Mouse (Mus musculus) forebrain, embryonic 14.5 days (tissue): Measurements from ENCODE around the gene Cs. TPM values are rescaled to one million over a fixed set of nuclear protein-coding genes. Genes with fewer than 3 reads are reported as not detected.
A peak's percentile ranks its signal among the peaks of the same experiment; 100 is the strongest.
"Not testable (repeated sequence)": the region's sequence is repeated elsewhere in the genome, so short reads cannot be mapped to it uniquely, and the experiment has no call there.

Experiments used
- ATAC-seq: fragments of 200-750 bp; cut with Nextera tagmentation; 2 replicates; pipeline ENCODE4 v1.8.0; 2017; ENCODE audit warnings: mild to moderate bottlenecking, moderate library complexity
- DNase-seq: peaks from one replicate; pipeline ENCODE4 v3.0.0-alpha.2; 2015; ENCODE audit warnings: low spot score
- H3K27ac ChIP-seq: fragments of 300-500 bp; sonication (generic); 2 replicates; pipeline ENCODE4 v1.5.1; 2014; ENCODE audit warnings: low read depth, mild to moderate bottlenecking, control low read depth, low read length, moderate library complexity
- H3K27me3 ChIP-seq: fragments of 300-500 bp; sonication (generic); replicated peaks from 2 replicates; pipeline ENCODE4 v1.6.1; 2014; ENCODE audit warnings: low read length, control low read depth, mixed read lengths; ENCODE audit not compliant: control insufficient read depth, insufficient read depth
- H3K36me3 ChIP-seq: fragments of 300-500 bp; sonication (generic); 2 replicates; pipeline ENCODE4 v1.6.1; 2014; ENCODE audit warnings: low read length, control low read depth; ENCODE audit not compliant: control insufficient read depth, insufficient read depth
- H3K4me1 ChIP-seq: fragments of 300-500 bp; sonication (generic); 2 replicates; pipeline ENCODE4 v1.6.1; 2014; ENCODE audit warnings: antibody characterized with exemption, low read length, control low read depth; ENCODE audit not compliant: control insufficient read depth, insufficient read depth
- H3K4me2 ChIP-seq: fragments of 300-500 bp; sonication (generic); 2 replicates; pipeline ENCODE4 v1.6.1; 2014; ENCODE audit warnings: mild to moderate bottlenecking, control low read depth, low read length
- H3K4me3 ChIP-seq: fragments of 300-500 bp; sonication (generic); 2 replicates; pipeline ENCODE4 v1.5.1; 2014; ENCODE audit warnings: low read depth, low read length, control low read depth
- H3K9ac ChIP-seq: fragments of 300-500 bp; sonication (generic); 2 replicates; pipeline ENCODE4 v1.6.1; 2014; ENCODE audit warnings: mild to moderate bottlenecking, low read length, control low read depth, moderate library complexity
- H3K9me3 ChIP-seq: fragments of 300-500 bp; sonication (generic); replicated peaks from 2 replicates; pipeline ENCODE4 v1.6.1; 2016; ENCODE audit warnings: low read length, control low read depth, mixed read lengths; ENCODE audit not compliant: control insufficient read depth
- WGBS: fragments of 180-500 bp; shearing (Covaris S2); extraction: QIAGEN DNeasy Blood & Tissue Kit; methylation state at CpG from one replicate; pipeline ENCODE4 v1.1.7; 2014; 5-methylcytosine and 5-hydroxymethylcytosine counted together
- polyA plus RNA-seq: library from polyadenylated mRNA; unstranded; fragments of >200 nt; fragmentation: Nextera tagmentation; extraction: Ambion mirVana; gene quantifications from 2 replicates; pipeline ENCODE4 v1.2.1, GENCODE M21; 2014

The Cs gene
- 234 and 243 TPM in 2 replicates for polyA plus RNA-seq

DNA sequence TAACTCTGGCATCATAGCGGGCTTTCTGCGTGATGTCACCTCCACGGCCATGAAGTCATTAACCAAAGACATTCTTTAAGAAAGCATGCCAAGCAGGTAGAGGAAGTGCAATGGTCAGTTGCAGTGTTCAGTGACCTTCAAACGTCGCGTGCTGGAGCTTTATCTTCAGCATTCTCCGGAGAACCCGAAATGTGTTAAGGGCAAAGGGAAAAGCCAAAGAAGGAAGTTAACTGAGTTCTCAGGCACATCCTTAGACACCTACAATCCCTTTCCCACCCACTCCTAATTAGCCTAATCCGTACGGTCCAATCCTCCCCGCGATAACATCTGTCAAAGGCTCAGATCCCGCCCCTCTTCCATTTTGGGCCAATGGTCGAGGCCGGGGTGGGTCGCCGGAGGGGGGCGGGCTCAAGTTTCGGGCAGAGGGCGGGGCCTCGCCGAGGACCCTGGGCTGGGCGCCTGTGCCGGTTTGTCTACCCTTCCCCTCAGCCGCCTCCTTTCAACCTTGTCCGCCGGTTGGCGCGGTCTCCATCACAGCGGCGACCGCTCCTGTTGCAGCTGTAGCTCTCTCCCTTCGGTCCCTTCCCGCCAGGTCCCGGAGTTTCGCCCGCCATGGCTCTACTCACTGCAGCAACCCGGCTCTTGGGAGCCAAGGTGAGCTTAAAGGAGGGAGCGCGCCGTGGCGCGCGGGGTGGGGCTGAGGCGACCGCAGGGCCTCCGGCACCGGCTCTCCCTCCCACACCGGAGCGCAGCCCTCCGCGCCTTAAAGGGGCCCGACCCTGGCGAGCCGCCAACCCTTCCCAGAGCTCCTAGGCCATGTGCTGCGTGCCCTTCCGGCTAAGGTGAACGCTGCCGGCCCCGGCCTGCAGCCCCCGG is at the start of gene Cs:
Gene Cs (plus strand): TSS at position 429 of the 876 bp plus-strand sequence.
- H3K4me2 ChIP-seq: peak within 1 kb of the TSS; percentile 84
- H3K36me3 ChIP-seq: peaks cover 5% of the 10 kb centered on the region
- H3K27ac ChIP-seq: peak within 1 kb of the TSS; percentile 84
- no peaks in the 10 kb centered on the region for H3K27me3 ChIP-seq
- peak within 1 kb of the TSS; percentile 91 for H3K9ac ChIP-seq
- H3K4me3 ChIP-seq: peak within 1 kb of the TSS; percentile 61
- no peaks in the 10 kb centered on the region for H3K9me3 ChIP-seq
- DNase-seq: peak; percentile 99
- WGBS: under 1% methylated on average over 60 of the region's 61 CpGs
- peak; percentile 98 for ATAC-seq
- H3K4me1 ChIP-seq: peaks cover 10% of the 10 kb centered on the region

DNA sequence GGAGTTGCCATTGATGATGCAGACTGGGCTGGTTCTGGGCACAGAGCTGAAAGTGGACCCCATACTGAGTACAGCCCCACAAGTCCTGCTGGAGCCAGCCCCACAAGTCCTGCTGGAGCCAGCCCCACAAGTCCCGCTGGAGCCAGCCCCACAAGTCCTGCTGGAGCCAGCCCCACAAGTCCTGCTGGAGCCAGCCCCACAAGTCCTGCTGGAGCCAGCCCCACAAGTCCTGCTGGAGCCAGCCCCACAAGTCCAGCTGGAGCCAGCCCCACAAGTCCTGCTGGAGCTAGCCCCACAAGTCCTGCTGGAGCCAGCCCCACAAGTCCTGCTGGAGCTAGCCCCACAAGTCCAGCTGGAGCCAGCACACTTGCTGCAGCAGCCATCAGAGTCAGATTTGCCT is 46.9 kb upstream of the Cs start:
- H3K27ac ChIP-seq, H3K27me3 ChIP-seq, DNase-seq, H3K9ac ChIP-seq, H3K4me2 ChIP-seq, H3K4me3 ChIP-seq, H3K9me3 ChIP-seq, ATAC-seq, H3K4me1 ChIP-seq: not testable (repeated sequence)
- peaks cover 36% of the 10 kb centered on the region for H3K36me3 ChIP-seq
- 89% methylated on average over 1 of the region's 1 CpGs for WGBS

DNA sequence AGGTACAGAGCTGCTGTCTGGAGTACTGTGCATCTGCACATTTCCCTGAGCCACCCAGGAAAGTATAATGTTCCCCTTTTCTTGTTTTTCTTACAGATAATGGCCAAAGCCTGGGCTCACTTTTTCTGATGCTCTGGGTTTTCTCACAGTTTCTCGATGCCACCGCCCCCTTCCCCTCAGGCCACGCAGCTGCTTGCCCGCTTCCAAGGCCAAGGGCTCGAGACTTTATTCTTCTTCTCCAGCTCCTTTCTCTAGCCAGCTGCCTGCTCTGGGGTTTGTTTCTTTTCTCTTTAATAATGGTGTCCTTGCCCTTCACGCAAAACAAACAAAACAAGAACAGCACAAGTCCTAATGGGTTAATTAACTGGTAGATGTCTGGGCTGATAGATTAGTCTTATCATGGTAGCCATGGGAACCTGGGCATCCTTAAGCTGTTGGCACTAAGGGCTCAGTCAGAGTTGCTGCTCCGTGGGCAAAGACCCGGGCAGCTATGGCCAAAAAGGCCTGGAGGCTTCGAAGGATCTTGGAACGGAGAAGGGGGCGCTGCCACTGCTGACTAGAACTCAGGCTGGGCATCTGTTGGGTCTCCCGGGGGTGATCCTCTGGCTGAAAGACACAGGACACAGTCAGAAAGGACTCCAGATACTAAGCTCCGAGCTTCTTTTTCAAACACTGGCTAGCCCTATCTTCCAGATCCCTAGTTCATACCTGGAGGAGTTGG is 41.0 kb upstream of the Cs start:
- 51% methylated on average over 13 of the region's 13 CpGs for WGBS
- no peak overlapping the region for H3K4me2 ChIP-seq
- H3K27me3 ChIP-seq: no peaks in the 10 kb centered on the region
- H3K9me3 ChIP-seq: no peaks in the 10 kb centered on the region
- H3K4me3 ChIP-seq: no peak overlapping the region
- H3K36me3 ChIP-seq: peaks cover 16% of the 10 kb centered on the region
- no peak for ATAC-seq
- H3K9ac ChIP-seq: no peak overlapping the region
- DNase-seq: peak; percentile 20
- H3K4me1 ChIP-seq: peaks cover 5% of the 10 kb centered on the region
- H3K27ac ChIP-seq: no peak overlapping the region

DNA sequence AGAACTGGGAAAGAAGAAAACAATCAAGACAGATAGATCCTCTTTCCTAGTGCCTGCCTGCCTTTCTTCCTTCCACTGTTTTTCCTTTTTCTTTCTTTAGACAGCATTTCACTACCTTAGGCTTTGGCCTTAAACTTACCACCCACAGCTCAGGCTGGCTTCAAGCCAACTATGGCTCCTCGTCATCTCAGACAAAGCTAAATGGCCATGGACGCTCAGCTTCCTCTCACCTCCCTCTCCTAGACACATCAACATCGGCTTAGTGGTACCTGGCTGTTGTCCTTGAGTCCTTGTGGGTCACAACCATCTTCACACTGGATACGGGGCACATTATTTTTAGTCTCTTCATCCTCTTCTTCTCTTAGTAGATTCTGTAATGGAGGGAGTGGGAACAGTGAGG is 40.3 kb upstream of the Cs start:
- no peak overlapping the region for H3K27ac ChIP-seq
- H3K27me3 ChIP-seq: no peaks in the 10 kb centered on the region
- peaks cover 9% of the 10 kb centered on the region for H3K36me3 ChIP-seq
- H3K4me3 ChIP-seq: no peak overlapping the region
- ATAC-seq (no peak), DNase-seq (no peak)
- no peak overlapping the region for H3K9ac ChIP-seq
- H3K9me3 ChIP-seq: no peaks in the 10 kb centered on the region
- WGBS: 65% methylated on average over 4 of the region's 4 CpGs
- H3K4me1 ChIP-seq: peaks cover 7% of the 10 kb centered on the region
- H3K4me2 ChIP-seq: no peak overlapping the region

DNA sequence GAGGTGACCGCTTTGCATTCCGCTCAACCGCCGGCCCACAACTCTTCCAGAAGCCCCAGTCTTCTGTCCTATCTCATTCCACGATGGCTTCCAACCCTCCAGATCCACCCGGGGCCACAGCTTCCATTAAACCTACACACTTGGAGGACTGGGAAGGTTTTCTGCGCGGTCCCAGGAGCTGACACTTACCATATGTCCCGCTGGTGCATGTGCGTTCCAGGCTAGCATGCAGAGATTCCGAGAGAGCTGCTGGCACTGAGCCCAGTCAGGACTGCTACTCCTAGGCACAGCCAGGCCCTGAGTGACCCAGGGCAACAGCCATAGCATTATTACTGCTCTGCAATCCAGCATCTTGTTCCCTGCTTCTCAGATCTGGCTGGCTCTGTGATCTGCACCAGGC is 39.9 kb upstream of the Cs start:
- DNase-seq (peak; percentile 13), ATAC-seq (no peak)
- no peak overlapping the region for H3K4me3 ChIP-seq
- no peak overlapping the region for H3K27ac ChIP-seq
- no peak overlapping the region for H3K4me2 ChIP-seq
- no peaks in the 10 kb centered on the region for H3K27me3 ChIP-seq
- H3K9me3 ChIP-seq: no peaks in the 10 kb centered on the region
- peaks cover 5% of the 10 kb centered on the region; the same call in 1 of the 2 replicates for H3K36me3 ChIP-seq
- H3K4me1 ChIP-seq: peaks cover 10% of the 10 kb centered on the region
- 75% methylated on average over 11 of the region's 11 CpGs for WGBS
- no peak overlapping the region for H3K9ac ChIP-seq

DNA sequence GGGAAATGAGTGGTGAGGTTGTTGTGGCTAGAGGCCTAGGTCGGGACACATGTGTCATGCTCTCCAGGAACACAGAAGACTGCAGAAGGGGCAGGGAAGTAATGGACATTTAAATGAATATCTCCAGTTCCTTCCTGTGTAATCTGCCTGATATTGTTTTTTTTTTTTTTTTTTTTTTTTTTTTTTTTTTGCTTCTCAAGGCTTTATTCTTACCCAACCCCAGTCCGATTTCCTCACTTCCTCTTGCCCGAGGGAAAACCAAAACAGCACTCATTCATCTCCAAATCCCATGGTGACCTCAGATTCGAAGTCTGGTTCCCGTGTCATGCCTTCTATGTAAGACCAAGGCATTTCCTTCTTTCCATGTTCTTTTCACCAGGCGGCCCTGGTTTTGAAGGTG is 39.3 kb upstream of the Cs start:
- H3K9ac ChIP-seq: no peak overlapping the region
- H3K4me3 ChIP-seq: no peak overlapping the region
- no peaks in the 10 kb centered on the region for H3K9me3 ChIP-seq
- no peak for ATAC-seq
- H3K27me3 ChIP-seq: no peaks in the 10 kb centered on the region
- no peak overlapping the region for H3K27ac ChIP-seq
- no peak for DNase-seq
- H3K4me2 ChIP-seq: no peak overlapping the region
- 83% methylated on average over 6 of the region's 6 CpGs for WGBS
- H3K4me1 ChIP-seq: peaks cover 10% of the 10 kb centered on the region
- H3K36me3 ChIP-seq: no peaks in the 10 kb centered on the region

- Histone ChIP-seq H3K27ac (no peak within 1 kb of the TSS), H3K4me2 (no peak within 1 kb of the TSS), H3K4me3 (no peak within 1 kb of the TSS), H3K4me1 (peaks cover 10% of the 10 kb centered on the region), H3K27me3 (no peaks in the 10 kb centered on the region), H3K36me3 (no peaks in the 10 kb centered on the region), H3K9me3 (no peaks in the 10 kb centered on the region), H3K9ac (no peak within 1 kb of the TSS)
- ATAC-seq (no peak), DNase-seq (no peak)
- 85% methylated on average over 11 of the region's 11 CpGs for WGBS
These were observed 38.8 kb upstream of the Cs start, which contains the start of gene Il23a for GRCm38 (mm10) chr10:128298702-128299171. Il23a (minus strand) TSS chr10:128298752.

GRCm38 (mm10) chr10:128302357-128302756 is 35.2 kb upstream of the Cs start:
- ATAC-seq (no peak), DNase-seq (no peak)
- Histone ChIP-seq H3K27me3 (no peaks in the 10 kb centered on the region), H3K9me3 (no peaks in the 10 kb centered on the region), H3K4me3 (peak overlapping the region; percentile 58), H3K4me1 (peaks cover 12% of the 10 kb centered on the region), H3K36me3 (0 out of 2 replicates have a peak, but pooled peaks cover 3% of the 10 kb centered on the region), H3K4me2 (peak overlapping the region; percentile 77), H3K27ac (peak overlapping the region; percentile 94; the same call in 1 of the 2 replicates), H3K9ac (peak overlapping the region; percentile 91)
- 39% methylated on average over 3 of the region's 3 CpGs for WGBS
